Mouse (Mus musculus): ENCODE results near the gene Gnl3. TPM values are rescaled to one million over a fixed set of nuclear protein-coding genes. Genes with fewer than 3 reads are reported as not detected.

Gnl3 gene
- total RNA-seq, 2 experiments from 2014 or later = 103 to 127 TPM

Other genes starting within 250 kb of the Gnl3 start
- 10 to 100 TPM; 16.9 to 25.7 TPM for gene Tmem110, start 193.6 kb downstream of the Gnl3 start, total RNA-seq (2021)
- 1 to 10 TPM; 2.5 to 6.0 TPM for gene Mustn1, start 140.0 kb downstream of the Gnl3 start, total RNA-seq (2021)
- 10 to 100 TPM in 1 of 2 experiments, 1 to 10 TPM in 1; 2.8 to 15.2 TPM for gene Itih4, start 132.7 kb downstream of the Gnl3 start, total RNA-seq (2021)
- gene Itih3, start 95.4 kb downstream of the Gnl3 start, total RNA-seq (2021) = under 1 TPM; 0.74 to 0.96 TPM
- not detected for gene Itih1, start 75.9 kb downstream of the Gnl3 start, total RNA-seq (2021)
- 10 to 100 TPM; 10.3 to 11.8 TPM for gene Nek4, start 67.8 kb downstream of the Gnl3 start, total RNA-seq (2021)
- gene Glt8d1, start 17.8 kb downstream of the Gnl3 start, total RNA-seq (2021) = 10 to 100 TPM; 44.7 to 51.0 TPM
- 100 to 1,000 TPM; 210 to 259 TPM for gene Spcs1, start 17.5 kb downstream of the Gnl3 start, total RNA-seq (2021)
- 10 to 100 TPM; 38.5 to 48.1 TPM for gene Pbrm1, start within 50 bp of the Gnl3 start, total RNA-seq (2021)
- gene Smim4, start 109.8 kb upstream of the Gnl3 start, total RNA-seq (2021) = 10 to 100 TPM; 63.6 to 81.3 TPM
- gene Nt5dc2, start 111.9 kb upstream of the Gnl3 start, total RNA-seq (2021) = 10 to 100 TPM; 27.0 to 32.7 TPM
- 10 to 100 TPM; 83.4 to 93.7 TPM for gene Stab1, start 149.5 kb upstream of the Gnl3 start, total RNA-seq (2021)
- 1 to 10 TPM in 1 of 2 experiments, under 1 TPM in 1; 0.74 to 1.7 TPM for gene Tnnc1, start 189.2 kb upstream of the Gnl3 start, total RNA-seq (2021)
- gene Nisch, start 197.8 kb upstream of the Gnl3 start, total RNA-seq (2021) = 100 to 1,000 TPM; 257 to 319 TPM
- gene Sema3g, start 198.7 kb upstream of the Gnl3 start, total RNA-seq (2021) = 10 to 100 TPM in 1 of 2 experiments, 1 to 10 TPM in 1; 8.5 to 10.6 TPM
- 1 to 10 TPM; 5.8 to 6.7 TPM for gene Phf7, start 232.2 kb upstream of the Gnl3 start, total RNA-seq (2021)
- 10 to 100 TPM; 55.9 to 69.2 TPM for gene Bap1, start 232.3 kb upstream of the Gnl3 start, total RNA-seq (2021)